Comparison of ENCODE assay signal across 7 mouse cellular contexts in the genomic region with DNA sequence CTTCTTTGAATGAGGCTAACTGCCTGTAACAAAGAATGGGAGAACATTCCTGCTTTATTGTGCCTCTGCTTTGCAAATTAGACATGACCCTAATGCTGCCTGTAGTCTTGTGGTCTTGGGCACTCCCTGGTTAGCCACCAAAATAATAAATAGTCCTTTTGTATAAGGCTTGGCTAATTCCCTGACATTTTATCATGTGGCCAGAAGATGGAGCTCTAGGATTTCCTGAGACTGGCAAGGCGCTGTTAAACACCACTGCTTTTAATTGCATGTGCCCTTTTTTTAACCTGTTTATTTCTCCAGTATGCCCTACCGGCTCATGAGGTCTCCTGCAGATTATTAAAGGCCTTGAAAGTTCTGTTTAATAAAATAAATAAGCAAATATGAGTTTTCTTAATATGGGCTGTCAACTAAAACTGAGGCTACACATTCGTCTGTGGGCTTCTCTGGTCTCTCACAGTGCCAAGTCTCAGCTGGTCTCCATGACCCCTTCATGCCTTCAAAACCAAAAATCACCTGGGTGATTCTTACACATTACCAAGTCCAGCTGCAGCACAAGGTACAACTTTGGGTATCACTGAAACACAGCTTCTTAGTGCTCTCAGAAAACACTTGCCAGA.
DNase-seq lines count a peak whose midpoint lies in the region.

No protein-coding gene starts in this region.

- peak; percentile 19 for DNase-seq in right cerebral cortex, adult 18-20 months
- DNase-seq in right cerebral cortex, postnatal 25 days, result no peak
- DNase-seq in adipocyte (ENCODE audit: low spot score), result peak; percentile 67
- peak; percentile 39 for DNase-seq in embryo, embryonic 9.5 days (ENCODE audit: extremely low spot score)
- DNase-seq in hindlimb bud, embryonic 11.5 days (ENCODE audit: extremely low spot score, low read depth, low spot score), result peak; percentile 5
- DNase-seq in lung, postnatal 10 days, result peak; percentile 22
- DNase-seq in right cerebral cortex, postnatal 4 days, result peak; percentile 2
